Mouse (Mus musculus) gastrocnemius, adult 18-20 months (tissue): ENCODE measurements around the gene Fbxo10. TPM values are rescaled to one million over a fixed set of nuclear protein-coding genes. Genes with fewer than 3 reads are reported as not detected.
"Not testable (repeated sequence)": the region's sequence is repeated elsewhere in the genome, so short reads cannot be mapped to it uniquely, and the experiment has no call there.

ENCODE experiments used
- DNase-seq: peaks from one replicate; pipeline ENCODE4 v3.0.0; 2021; ENCODE audit warnings: low spot score
- total RNA-seq, 2 experiments: library from RNA; stranded (reverse); gene quantifications; 2 replicates each; pipeline ENCODE4 v1.2.3; 2021

Gene Fbxo10
- total RNA-seq, 2 experiments from 2014 or later = 1.8 TPM

DNA sequence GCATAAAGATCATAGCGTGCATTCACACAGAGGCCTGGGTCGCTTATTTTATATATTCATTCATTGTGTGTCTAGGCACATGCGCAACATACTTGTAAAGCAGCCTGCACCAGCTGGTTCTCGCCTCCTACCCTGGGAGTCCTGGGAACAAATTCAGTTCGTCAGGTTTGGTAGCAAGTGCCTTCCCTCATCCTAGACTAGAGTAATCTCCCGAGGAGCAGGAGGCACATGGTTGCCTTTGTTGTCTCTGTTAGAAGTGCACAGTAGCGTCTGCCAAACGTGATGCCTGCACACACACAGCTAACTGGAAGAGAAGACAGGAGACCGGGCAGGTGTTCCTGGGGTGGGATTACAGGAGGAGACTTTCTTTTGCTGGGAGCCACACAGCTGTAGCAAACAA lies 36.4 kb downstream of the Fbxo10 start:
- no peak for DNase-seq

DNA sequence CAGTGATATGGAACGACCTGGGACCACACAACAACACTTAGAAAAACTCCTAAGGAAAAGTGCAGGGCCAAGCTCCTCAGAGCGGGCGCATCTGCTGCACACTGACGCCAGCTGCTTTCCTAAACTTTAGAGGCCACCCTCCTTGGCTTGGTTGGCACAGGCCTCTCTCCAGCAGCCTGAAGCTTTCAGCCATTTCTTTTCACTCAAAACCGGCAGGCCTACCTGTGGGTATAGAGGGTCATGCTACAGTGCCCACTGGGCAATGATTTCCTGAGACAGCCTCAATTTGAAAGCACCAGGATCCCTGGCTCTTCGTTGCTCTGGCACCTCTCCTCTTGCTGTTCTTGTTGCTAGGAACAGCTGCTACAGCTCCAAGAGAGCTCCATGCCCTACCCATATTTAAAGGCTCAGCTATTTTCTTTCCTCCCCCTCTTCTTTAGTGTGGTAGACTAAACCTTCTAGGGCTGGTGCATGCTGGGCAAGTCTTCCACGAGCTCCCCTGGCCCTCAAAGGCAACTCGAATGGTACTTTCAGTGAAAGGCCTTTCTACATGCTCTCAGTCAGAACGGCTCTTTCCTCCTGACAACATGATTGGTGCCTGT lies 37.0 kb downstream of the Fbxo10 start:
- no peak for DNase-seq

GRCm38 (mm10) chr4:45046679-45047078 lies 37.7 kb downstream of the Fbxo10 start:
- DNase-seq = no peak

DNA sequence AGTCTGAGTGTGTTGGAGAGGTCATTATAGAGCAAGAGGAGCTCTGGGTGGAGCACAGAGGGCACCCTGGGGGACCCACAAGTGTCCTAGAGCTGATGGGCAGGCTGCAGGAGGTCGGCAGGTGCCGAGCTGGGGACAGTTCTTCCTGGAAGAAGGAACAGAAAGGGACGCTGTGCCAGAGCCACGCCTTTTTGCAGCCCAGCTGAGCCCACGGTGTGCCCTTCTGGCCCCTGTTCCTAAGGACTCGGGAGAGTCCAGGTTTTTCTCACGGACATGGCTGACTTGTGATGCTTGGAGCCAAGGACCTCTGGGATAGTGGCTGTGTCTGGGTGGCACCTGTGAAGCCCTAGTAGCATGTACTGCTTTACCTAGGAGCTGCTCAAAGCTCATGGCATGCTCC lies 43.6 kb downstream of the Fbxo10 start:
- DNase-seq = no peak

DNA sequence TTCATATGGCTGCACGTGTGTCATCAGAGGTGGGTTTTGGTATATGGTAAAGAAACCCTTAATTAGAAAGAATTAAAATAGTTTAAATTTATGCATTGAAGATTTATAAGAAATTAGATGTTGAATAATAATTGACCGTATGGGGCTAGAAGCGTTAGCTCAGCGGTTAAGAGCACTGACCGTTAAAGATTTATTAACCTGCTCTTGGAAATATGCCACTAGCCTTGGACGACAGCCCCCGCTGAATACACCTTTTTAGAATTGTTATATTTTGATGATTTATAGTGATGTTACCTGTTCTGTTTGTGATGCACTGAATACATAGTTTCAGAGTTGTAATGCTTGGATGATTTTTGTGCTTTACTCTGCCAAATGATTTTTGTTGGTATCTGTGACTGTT lies 44.9 kb downstream of the Fbxo10 start:
- not testable (repeated sequence) for DNase-seq

DNA sequence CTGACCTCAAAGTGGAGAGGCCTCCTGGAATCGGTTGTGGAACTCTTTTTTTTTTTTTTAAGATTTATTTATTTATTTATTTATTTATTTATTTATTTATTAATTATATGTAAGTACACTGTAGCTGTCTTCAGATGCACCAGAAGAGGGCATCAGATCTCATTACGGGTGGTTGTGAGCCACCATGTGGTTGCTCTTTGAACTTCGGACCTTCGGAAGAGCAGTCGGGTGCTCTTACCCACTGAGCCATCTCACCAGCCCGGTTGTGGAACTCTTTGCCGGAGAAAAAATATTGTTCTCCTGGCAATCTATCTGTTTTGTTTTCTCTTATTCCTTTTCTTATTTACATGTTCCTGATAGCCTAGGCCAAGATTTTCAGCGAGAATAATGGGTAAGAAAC lies 45.5 kb downstream of the Fbxo10 start:
- not testable (repeated sequence) for DNase-seq

GRCm38 (mm10) chr4:45037455-45038410 lies 46.7 kb downstream of the Fbxo10 start:
- DNase-seq = no peak

DNA sequence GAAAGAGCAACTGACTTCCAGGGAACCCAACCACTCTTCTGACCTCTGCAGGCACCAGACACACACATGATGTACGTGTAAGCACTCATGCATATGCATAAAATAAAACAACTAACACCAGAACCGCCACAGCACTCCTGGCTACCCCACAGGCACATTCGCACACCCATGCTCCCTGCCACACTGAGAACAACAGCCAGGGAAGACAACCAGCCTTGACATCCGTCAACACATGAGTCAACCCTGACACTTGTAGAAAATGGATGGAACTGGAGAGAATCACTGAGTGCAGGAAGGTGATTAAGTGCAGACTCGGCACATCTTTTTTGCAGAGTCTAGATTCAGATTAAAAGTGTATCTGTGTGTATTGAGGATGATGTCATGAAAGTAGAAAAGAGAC lies 47.8 kb downstream of the Fbxo10 start:
- DNase-seq = no peak

DNA sequence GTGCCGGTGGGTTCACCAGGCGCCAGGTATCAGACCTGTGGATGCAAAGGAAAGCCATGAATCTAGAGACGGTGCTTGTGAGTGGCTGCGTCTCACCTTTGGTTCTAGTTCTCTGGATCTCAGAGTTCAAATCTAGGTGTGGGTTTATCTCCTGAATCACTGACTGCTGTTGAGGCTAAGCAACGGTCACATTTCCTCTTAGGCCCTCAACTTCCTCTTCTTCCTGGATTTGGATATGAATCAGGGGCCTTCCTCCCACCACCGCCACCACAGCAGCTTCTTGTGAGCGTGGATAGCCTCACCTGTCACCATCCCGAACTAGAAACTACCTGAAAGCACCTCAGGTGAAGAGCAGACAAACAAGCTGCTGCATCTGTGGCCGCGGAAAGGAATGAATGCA lies 48.4 kb downstream of the Fbxo10 start:
- DNase-seq = no peak

GRCm38 (mm10) chr4:45034693-45035628 lies 49.4 kb downstream of the Fbxo10 start:
- no peak for DNase-seq

GRCm38 (mm10) chr4:45032586-45032985 lies 51.8 kb downstream of the Fbxo10 start:
- DNase-seq = no peak

DNA sequence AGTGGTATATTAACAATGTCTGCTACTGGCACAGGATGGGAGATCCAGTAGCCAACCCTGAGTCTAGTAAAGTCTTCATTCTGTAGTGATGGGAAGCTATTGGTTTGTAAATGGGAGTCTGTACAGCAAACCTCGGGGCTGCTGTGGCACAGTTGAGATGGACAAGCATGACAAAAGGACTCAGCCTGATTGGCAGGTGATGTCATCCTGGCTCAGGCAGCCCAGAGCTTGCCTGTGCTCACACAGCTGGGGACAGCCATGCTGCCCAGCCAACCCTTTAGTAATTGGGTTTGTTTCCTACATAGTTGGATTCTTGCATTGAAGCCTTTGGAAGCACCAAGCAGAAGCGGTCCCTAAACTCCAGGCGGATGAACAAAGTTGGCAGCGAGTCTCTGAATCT lies 57.9 kb downstream of the Fbxo10 start:
- DNase-seq = no peak

DNA sequence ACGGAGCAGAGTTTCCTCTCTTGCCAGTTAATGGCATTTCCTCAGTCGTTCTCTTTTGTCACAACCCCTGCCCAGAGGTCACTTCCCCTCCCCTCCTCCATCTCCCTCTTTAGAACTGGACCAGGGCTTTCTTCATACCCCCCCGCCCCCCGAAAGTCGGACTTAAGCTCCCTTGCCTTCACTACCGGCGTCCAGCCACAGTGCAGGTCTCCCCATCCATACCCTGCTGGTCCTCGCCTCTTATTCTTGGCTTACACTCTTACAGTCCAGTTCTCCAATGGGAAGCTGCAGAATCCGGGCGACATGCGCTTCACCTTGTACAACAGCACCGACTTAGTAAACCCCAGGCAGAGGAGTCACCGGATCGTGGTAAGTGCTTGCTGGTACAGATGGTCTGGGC lies 65.4 kb downstream of the Fbxo10 start:
- DNase-seq = no peak

GRCm38 (mm10) chr4:45018452-45018980 lies 65.9 kb downstream of the Fbxo10 start, which contains the start of gene Polr1e:
Gene Polr1e, plus strand, starts transcription at chr4:45018583.
- peak; percentile 96 for DNase-seq

DNA sequence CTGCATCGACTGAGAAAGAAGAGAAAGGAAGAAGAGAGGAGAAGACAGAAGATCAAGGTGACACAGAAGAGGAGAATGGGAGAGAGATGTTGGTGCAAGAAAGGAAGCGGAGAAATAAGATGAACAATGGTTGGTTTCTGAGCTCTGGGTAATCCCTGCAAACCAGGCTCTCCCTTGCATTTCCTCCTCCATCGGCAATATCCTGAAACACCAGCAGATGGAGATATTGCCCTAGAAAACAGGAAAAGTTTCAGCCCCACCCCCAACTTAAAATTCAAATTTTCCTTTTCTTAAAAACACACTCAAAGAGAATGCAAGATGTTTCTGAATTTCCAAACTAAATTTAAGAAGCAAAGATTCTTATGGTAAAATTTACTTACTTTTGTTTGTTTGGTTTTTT lies 68.8 kb downstream of the Fbxo10 start:
- DNase-seq = peak; percentile 72

DNA sequence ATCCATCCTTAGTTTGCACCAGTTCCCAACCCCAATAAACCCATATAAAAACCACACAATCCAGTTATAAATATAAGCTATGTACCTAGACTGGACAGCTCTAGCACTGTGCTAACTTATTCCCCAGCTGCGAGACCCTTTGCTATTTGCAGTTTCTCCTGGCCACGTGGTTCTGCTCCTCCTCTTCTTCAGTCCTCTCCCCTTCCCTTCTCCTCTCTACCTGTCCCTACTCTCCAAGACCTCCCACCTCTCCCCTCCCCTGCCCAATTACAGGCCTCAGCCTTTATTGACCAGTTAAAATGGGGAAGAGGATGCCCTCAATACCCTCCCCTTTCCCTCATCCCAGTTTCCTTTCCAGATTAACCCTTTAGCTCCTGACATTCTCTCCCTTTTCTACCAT lies 70.9 kb downstream of the Fbxo10 start:
- no peak for DNase-seq

GRCm38 (mm10) chr4:45013031-45013431 lies 71.4 kb downstream of the Fbxo10 start:
- no peak for DNase-seq

GRCm38 (mm10) chr4:45012105-45012975 lies 72.1 kb downstream of the Fbxo10 start, which contains the start of gene Zbtb5:
Gene Zbtb5, minus strand, starts transcription at chr4:45012412.
- peak; percentile 100 for DNase-seq

- peak; percentile 59 for DNase-seq
These were observed 72.8 kb downstream of the Fbxo10 start for GRCm38 (mm10) chr4:45011581-45012104.

DNA sequence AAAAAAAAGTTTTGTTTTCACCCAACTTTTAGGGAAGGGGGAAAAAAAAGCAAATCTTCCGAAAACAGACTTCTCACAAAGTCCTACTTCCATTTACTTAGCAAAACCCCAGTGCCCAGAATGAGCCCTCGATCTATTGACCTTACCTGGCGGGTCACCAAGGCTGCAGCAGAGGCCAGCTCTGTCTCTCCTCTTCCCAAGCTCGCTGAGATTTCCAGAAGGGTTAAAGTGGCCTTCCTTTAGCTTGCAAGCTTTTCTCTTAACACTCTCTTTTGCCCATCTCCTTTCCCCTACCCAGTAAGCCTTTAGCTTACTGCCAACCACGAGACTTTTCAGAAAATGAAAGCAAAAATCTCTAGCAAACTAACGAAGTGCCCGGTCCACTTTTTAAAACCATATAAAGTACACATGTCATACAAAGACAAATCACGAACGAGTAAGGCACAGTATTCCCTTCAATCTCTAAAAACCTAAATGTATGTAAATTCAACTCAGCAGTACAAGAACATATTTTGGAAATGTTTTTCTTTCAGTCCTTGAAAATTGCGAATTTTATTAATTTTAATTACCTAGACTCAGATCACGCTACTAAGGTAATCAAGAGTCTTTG lies 73.5 kb downstream of the Fbxo10 start:
- no peak for DNase-seq
